Mouse (Mus musculus) kidney, adult 2 months (tissue): ENCODE data around the gene Capzb.

Experiments used
- CTCF ChIP-seq: fragments of 200-500 bp; conservative IDR thresholded peaks from 2 replicates; pipeline ENCODE4 v1.5.1; 2011; ENCODE audit warnings: low read depth, mild to moderate bottlenecking, control low read depth, low read length, moderate library complexity, mixed read lengths; ENCODE audit not compliant: insufficient read depth, insufficient read length
- POLR2A ChIP-seq: fragments of 200-500 bp; IDR thresholded peaks from one replicate; pipeline ENCODE4 v1.6.1; 2011; ENCODE audit warnings: low read depth, low read length, control low read depth

DNA sequence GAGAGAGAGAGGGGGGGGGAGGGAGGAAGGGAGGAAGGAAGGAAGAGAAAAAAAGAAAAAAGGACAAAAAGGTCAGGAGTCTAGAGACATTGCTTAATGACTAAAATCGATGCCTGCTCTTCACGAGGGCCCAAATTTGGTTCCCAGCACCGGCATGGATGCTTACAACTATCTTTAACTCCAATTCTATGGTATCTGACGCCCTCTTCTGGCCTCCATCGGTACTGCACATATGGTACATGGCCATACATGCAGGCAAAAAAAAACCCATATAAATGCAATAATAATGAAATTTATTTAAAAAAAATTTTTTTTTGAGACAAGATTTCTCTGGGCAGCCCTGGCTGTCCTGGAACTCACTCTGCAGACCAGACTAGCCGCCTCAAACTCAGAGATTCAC, 41.3 kb upstream of the Capzb start:
- TF ChIP-seq POLR2A, result no peak
- TF ChIP-seq CTCF, result 0 out of 2 replicates have a peak, but pooled peaks have one; percentile 11
